Mouse (Mus musculus): ENCODE measurements around the gene Whrn. TPM values are rescaled to one million over a fixed set of nuclear protein-coding genes. Genes with fewer than 3 reads are reported as not detected.

The Whrn gene
- polyA plus RNA-seq, 1 experiment from 2014 or later, result 8.0 TPM

DNA sequence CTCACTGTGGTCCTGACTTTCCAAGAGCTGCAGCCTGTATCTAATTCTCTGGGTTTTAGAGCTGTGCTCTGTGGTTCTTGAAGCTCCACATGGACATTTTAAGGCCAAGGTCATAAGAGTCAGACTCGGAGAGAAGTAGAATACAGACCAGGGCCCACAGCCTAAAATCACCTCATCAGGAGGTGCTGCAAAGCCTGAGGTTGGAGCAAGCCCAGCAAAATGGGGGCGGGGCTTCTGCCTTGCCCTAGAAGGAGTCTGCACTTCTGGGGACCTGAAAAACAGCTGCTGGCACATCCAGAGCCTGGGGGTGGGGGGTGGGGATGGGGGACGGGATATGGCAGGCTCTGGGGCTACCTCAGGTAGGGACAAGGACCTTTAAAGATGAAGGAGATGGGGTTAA is 65.4 kb downstream of the Whrn start:
- H3K27ac ChIP-seq (ENCODE audit: low read depth, low read length), result no peak overlapping the region
- ATAC-seq (ENCODE audit: insufficient read depth, low FRiP score, low TSS enrichment) (no peak), DNase-seq (ENCODE audit: low spot score) (no peak)
- H3K27me3 ChIP-seq (ENCODE audit: control insufficient read depth, insufficient read depth, low read length), result no peaks in the 10 kb centered on the region
- no peak overlapping the region for H3K4me2 ChIP-seq (ENCODE audit: low read depth)
- no peak overlapping the region for H3K4me3 ChIP-seq (ENCODE audit: low read depth, low read length)
- H3K36me3 ChIP-seq (ENCODE audit: control insufficient read depth, insufficient read depth, low read length), result no peaks in the 10 kb centered on the region
- no peak overlapping the region for H3K9ac ChIP-seq (ENCODE audit: low read length)
- no peaks in the 10 kb centered on the region for H3K4me1 ChIP-seq (ENCODE audit: control insufficient read depth, insufficient read depth, low read length)
- no peaks in the 10 kb centered on the region for H3K9me3 ChIP-seq (ENCODE audit: control insufficient read depth, low read length)
- WGBS, result 56% methylated on average over 3 of the region's 3 CpGs

DNA sequence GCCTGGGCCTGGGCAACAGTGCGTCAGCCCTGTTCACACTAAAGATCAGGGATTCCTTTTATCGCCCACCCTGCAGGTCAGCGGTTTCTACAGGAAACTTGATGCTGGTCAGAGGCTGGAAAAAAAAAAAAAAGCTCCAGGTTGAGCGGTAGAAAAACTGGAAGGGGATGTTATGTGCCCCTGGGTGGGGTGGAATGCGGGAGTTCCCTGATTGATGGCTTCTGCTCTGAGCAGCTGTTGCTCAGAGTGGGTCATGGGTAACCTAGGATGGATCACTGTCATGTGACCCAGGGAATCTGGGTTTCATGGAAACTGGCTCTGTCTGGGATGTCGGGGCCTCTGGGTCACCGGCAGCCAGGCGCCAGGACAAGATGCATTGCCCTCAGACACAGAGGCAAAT is 69.5 kb downstream of the Whrn start:
- no peak for ATAC-seq (ENCODE audit: insufficient read depth, low FRiP score, low TSS enrichment)
- no peaks in the 10 kb centered on the region for H3K36me3 ChIP-seq (ENCODE audit: control insufficient read depth, insufficient read depth, low read length)
- no peak overlapping the region for H3K9ac ChIP-seq (ENCODE audit: low read length)
- no peaks in the 10 kb centered on the region for H3K9me3 ChIP-seq (ENCODE audit: control insufficient read depth, low read length)
- no peak overlapping the region for H3K4me2 ChIP-seq (ENCODE audit: low read depth)
- no peak overlapping the region for H3K27ac ChIP-seq (ENCODE audit: low read depth, low read length)
- no peaks in the 10 kb centered on the region for H3K4me1 ChIP-seq (ENCODE audit: control insufficient read depth, insufficient read depth, low read length)
- no peak overlapping the region for H3K4me3 ChIP-seq (ENCODE audit: low read depth, low read length)
- DNase-seq (ENCODE audit: low spot score), result no peak
- no peaks in the 10 kb centered on the region for H3K27me3 ChIP-seq (ENCODE audit: control insufficient read depth, insufficient read depth, low read length)
- WGBS, result 57% methylated on average over 8 of the region's 8 CpGs

DNA sequence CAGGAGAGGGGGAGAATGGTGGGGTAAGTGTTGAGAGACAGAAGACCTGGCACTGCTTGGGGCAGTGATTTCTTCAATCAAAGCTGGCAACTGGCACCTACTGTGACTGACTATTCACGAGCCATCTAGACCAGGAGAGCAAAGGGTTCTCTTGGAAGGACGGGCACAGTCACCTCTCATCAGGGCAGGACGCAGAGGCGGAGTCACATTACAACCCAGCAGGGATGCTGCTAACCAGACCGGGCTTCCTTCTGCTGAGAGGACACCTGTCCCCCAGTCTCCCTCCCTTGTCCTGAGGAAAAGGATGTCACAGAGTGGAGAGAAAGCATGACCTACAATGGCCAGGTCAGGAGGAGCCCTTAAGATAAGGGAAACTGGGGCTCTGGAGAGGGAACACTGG is 72.0 kb downstream of the Whrn start:
- H3K36me3 ChIP-seq (ENCODE audit: control insufficient read depth, insufficient read depth, low read length), result no peaks in the 10 kb centered on the region
- H3K27me3 ChIP-seq (ENCODE audit: control insufficient read depth, insufficient read depth, low read length), result no peaks in the 10 kb centered on the region
- ATAC-seq (ENCODE audit: insufficient read depth, low FRiP score, low TSS enrichment), result no peak
- no peak overlapping the region for H3K9ac ChIP-seq (ENCODE audit: low read length)
- no peak overlapping the region for H3K27ac ChIP-seq (ENCODE audit: low read depth, low read length)
- H3K9me3 ChIP-seq (ENCODE audit: control insufficient read depth, low read length), result no peaks in the 10 kb centered on the region
- no peak for DNase-seq (ENCODE audit: low spot score)
- no peak overlapping the region for H3K4me2 ChIP-seq (ENCODE audit: low read depth)
- WGBS, result 15% methylated on average over 5 of the region's 5 CpGs
- no peaks in the 10 kb centered on the region for H3K4me1 ChIP-seq (ENCODE audit: control insufficient read depth, insufficient read depth, low read length)
- H3K4me3 ChIP-seq (ENCODE audit: low read depth, low read length), result no peak overlapping the region

DNA sequence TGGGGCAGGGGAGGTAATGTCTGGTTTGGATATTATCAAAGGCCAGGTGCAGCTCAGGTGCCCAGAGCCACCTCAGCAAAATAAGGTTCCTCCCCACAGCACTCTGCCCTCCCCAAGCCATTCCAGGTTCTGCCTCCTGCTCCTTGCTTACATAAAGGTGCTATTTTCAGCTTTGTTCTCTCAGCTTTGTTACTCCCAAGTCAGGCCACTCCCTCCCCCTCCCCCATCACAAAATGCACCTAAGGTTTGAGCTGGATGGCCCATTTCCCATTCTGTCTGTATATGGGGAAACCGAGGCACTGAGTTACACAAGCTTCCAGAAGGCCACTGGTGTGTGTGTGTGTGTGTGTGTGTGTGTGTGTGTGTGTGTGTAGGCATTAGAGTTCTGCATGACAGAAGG is 72.6 kb downstream of the Whrn start:
- H3K9ac ChIP-seq (ENCODE audit: low read length), result no peak overlapping the region
- no peak overlapping the region for H3K27ac ChIP-seq (ENCODE audit: low read depth, low read length)
- no peaks in the 10 kb centered on the region for H3K27me3 ChIP-seq (ENCODE audit: control insufficient read depth, insufficient read depth, low read length)
- no peak overlapping the region for H3K4me3 ChIP-seq (ENCODE audit: low read depth, low read length)
- DNase-seq (ENCODE audit: low spot score) (no peak), ATAC-seq (ENCODE audit: insufficient read depth, low FRiP score, low TSS enrichment) (no peak)
- H3K4me2 ChIP-seq (ENCODE audit: low read depth), result no peak overlapping the region
- H3K4me1 ChIP-seq (ENCODE audit: control insufficient read depth, insufficient read depth, low read length), result no peaks in the 10 kb centered on the region
- WGBS, result 46% methylated on average over 1 of the region's 1 CpGs
- no peaks in the 10 kb centered on the region for H3K36me3 ChIP-seq (ENCODE audit: control insufficient read depth, insufficient read depth, low read length)
- H3K9me3 ChIP-seq (ENCODE audit: control insufficient read depth, low read length), result no peaks in the 10 kb centered on the region

DNA sequence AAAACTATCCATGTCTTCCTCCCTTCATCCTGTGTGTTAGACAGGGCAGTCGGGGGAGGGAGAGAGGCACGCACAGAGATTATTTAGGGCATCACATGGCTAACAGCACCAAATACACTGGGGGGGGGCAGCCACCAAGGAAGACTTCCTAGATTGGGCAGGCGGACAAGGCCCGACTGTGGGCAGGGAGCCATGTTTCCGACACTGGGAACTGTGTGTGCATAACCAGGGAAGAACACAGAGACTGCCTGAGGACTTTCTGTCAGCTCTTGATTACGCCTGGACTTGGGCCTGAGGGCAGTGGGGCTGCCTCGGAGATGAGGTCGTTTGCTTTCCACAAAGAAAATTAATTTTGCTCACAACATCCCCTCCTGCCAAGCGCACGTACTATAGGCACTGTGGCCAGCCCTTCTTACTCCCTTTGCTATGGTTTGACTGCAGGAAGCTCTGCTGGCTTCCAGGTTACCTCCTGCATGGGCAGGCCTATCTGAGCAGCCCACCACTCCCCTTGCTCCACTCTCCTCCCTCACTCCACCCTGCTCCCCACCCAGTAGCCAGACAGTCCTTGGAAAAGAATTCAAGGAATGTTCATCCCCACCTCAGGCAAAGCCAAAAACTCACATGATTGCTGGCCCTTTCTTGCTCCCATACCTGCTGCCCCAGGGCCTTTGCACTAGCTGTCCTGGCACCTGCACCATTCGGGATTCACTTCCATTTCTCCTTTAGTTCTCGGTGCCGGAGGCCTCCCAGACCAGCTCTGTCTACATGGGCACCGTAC is 75.5 kb downstream of the Whrn start:
- Histone ChIP-seq H3K27ac (ENCODE audit: low read depth, low read length) (no peak overlapping the region), H3K9me3 (ENCODE audit: control insufficient read depth, low read length) (no peaks in the 10 kb centered on the region), H3K4me1 (ENCODE audit: control insufficient read depth, insufficient read depth, low read length) (peaks cover 4% of the 10 kb centered on the region; the same call in 1 of the 2 replicates), H3K36me3 (ENCODE audit: control insufficient read depth, insufficient read depth, low read length) (no peaks in the 10 kb centered on the region), H3K9ac (ENCODE audit: low read length) (no peak overlapping the region), H3K27me3 (ENCODE audit: control insufficient read depth, insufficient read depth, low read length) (no peaks in the 10 kb centered on the region), H3K4me2 (ENCODE audit: low read depth) (no peak overlapping the region), H3K4me3 (ENCODE audit: low read depth, low read length) (no peak overlapping the region)
- DNase-seq (ENCODE audit: low spot score), result no peak
- no peak for ATAC-seq (ENCODE audit: insufficient read depth, low FRiP score, low TSS enrichment)
- WGBS, result 83% methylated on average over 14 of the region's 14 CpGs

DNA sequence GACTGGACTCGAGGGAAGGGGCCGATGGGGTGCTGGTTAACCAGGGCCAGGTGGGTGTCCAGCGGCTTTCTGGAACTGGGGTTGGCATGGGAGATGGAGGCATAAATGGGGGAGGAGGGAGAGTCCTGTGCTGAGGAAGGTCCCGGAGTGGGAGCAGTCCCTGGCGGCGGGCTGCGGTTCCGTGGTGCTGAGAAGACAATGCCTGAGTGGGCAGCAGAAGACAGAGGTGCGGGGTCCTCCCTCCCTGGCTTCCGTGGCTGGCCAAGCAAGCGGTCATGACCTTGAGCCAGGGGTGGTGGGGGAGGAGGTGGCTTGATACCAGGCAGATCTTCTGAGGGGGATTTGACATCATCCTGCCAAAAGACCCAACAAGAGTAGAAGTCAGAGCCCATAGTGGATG is 77.5 kb downstream of the Whrn start:
- H3K9ac ChIP-seq (ENCODE audit: low read length), result no peak overlapping the region
- no peaks in the 10 kb centered on the region for H3K9me3 ChIP-seq (ENCODE audit: control insufficient read depth, low read length)
- 79% methylated on average over 11 of the region's 11 CpGs for WGBS
- no peak for DNase-seq (ENCODE audit: low spot score)
- no peak overlapping the region for H3K27ac ChIP-seq (ENCODE audit: low read depth, low read length)
- H3K36me3 ChIP-seq (ENCODE audit: control insufficient read depth, insufficient read depth, low read length), result no peaks in the 10 kb centered on the region
- H3K4me2 ChIP-seq (ENCODE audit: low read depth), result no peak overlapping the region
- peaks cover 4% of the 10 kb centered on the region; the same call in 1 of the 2 replicates for H3K4me1 ChIP-seq (ENCODE audit: control insufficient read depth, insufficient read depth, low read length)
- no peak for ATAC-seq (ENCODE audit: insufficient read depth, low FRiP score, low TSS enrichment)
- no peak overlapping the region for H3K4me3 ChIP-seq (ENCODE audit: low read depth, low read length)
- H3K27me3 ChIP-seq (ENCODE audit: control insufficient read depth, insufficient read depth, low read length), result no peaks in the 10 kb centered on the region

DNA sequence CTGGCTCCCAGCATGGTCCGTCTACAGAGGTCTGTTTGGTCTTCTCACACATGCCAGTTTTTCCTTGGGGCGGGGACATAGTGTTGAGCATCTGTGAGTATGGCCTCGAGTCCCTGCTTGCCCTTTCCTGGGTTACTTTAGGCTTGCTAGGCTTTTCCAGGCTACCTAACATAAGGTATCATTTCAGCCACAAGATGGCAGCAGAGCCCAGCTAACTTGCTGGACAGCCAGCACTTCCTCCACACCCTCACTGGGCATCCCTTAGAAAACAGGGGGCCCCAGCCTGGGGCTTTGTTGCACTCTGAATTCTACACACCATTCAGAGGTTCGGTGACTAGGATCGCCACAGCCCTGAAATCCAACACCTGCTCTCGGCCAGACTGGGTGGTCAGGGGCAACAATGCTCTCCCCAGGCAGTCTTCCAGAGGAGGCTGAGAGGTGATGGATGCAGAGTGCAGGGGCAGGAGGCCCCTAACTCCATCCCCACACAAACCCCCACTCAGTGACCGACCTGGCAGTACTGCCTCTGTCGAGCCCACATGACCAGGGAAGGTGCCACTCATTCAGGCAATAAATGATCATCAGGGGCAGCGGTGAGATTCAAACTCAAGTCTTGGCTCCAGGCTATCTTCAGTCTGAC is 78.4 kb downstream of the Whrn start:
- H3K27ac ChIP-seq (ENCODE audit: low read depth, low read length), result 0 out of 2 replicates have a peak overlapping the region, but pooled peaks have one; percentile 8
- no peaks in the 10 kb centered on the region for H3K27me3 ChIP-seq (ENCODE audit: control insufficient read depth, insufficient read depth, low read length)
- no peaks in the 10 kb centered on the region for H3K9me3 ChIP-seq (ENCODE audit: control insufficient read depth, low read length)
- peak; percentile 84 for DNase-seq (ENCODE audit: low spot score)
- 23% methylated on average over 9 of the region's 9 CpGs for WGBS
- H3K36me3 ChIP-seq (ENCODE audit: control insufficient read depth, insufficient read depth, low read length), result no peaks in the 10 kb centered on the region
- peak; percentile 63 for ATAC-seq (ENCODE audit: insufficient read depth, low FRiP score, low TSS enrichment)
- no peak overlapping the region for H3K4me3 ChIP-seq (ENCODE audit: low read depth, low read length)
- peaks cover 4% of the 10 kb centered on the region; the same call in 1 of the 2 replicates for H3K4me1 ChIP-seq (ENCODE audit: control insufficient read depth, insufficient read depth, low read length)
- H3K4me2 ChIP-seq (ENCODE audit: low read depth), result no peak overlapping the region
- H3K9ac ChIP-seq (ENCODE audit: low read length), result no peak overlapping the region

DNA sequence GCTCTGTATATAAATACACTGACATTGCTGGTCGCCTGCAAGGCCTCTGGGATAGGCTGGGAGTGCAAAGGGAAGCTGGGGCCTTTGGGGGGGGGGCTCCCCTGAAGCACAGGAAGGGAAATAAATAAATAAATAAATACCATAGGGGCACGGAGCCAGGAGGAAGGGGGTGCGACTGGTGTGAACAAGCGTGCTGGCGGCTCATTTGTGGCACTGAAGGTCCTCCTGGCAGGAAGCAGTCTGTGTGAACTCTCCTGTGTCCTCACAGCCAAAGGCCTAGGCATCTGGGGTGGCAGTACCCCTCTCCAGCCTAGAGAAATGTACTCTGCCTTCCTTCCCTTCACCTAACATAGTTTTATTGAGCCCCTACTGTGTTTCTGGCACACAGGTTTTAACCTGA is 80.8 kb downstream of the Whrn start:
- 88% methylated on average over 5 of the region's 5 CpGs for WGBS
- no peak for DNase-seq (ENCODE audit: low spot score)

DNA sequence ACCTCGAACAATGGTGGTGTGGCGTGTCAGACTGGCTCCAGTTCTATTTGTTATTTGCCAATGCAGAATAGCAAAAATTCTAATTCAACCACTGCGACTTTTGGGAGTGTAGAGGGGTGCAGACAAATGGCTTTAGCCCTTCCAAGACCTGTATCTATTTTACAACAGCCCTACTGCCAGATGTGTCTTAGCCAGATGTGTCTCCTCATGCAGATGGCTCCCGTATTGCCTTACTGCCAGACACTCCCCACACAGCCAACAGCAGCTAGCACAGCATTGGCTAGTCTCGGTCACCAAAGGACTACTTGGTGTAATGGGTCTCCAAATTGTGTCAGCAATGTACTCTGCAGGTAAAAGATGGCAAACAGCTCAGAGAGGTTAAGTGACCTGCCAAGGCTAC is 84.6 kb downstream of the Whrn start:
- 58% methylated on average over 5 of the region's 5 CpGs for WGBS
- H3K4me2 ChIP-seq (ENCODE audit: low read depth), result no peak overlapping the region
- H3K27ac ChIP-seq (ENCODE audit: low read depth, low read length), result no peak overlapping the region
- peaks cover 2% of the 10 kb centered on the region; the same call in 1 of the 2 replicates for H3K27me3 ChIP-seq (ENCODE audit: control insufficient read depth, insufficient read depth, low read length)
- H3K4me1 ChIP-seq (ENCODE audit: control insufficient read depth, insufficient read depth, low read length), result peaks cover 8% of the 10 kb centered on the region
- DNase-seq (ENCODE audit: low spot score), result no peak
- no peaks in the 10 kb centered on the region for H3K9me3 ChIP-seq (ENCODE audit: control insufficient read depth, low read length)
- no peak overlapping the region for H3K9ac ChIP-seq (ENCODE audit: low read length)
- H3K36me3 ChIP-seq (ENCODE audit: control insufficient read depth, insufficient read depth, low read length), result no peaks in the 10 kb centered on the region
- H3K4me3 ChIP-seq (ENCODE audit: low read depth, low read length), result no peak overlapping the region
- ATAC-seq (ENCODE audit: insufficient read depth, low FRiP score, low TSS enrichment), result no peak

More for the DNA sequence above, 80.8 kb downstream of the Whrn start:
- no peak for ATAC-seq (ENCODE audit: insufficient read depth, low FRiP score, low TSS enrichment)
- H3K4me1 ChIP-seq (ENCODE audit: control insufficient read depth, insufficient read depth, low read length), result peaks cover 4% of the 10 kb centered on the region; the same call in 1 of the 2 replicates
- H3K27me3 ChIP-seq (ENCODE audit: control insufficient read depth, insufficient read depth, low read length), result no peaks in the 10 kb centered on the region
- H3K27ac ChIP-seq (ENCODE audit: low read depth, low read length), result no peak overlapping the region
- H3K36me3 ChIP-seq (ENCODE audit: control insufficient read depth, insufficient read depth, low read length), result no peaks in the 10 kb centered on the region
- no peak overlapping the region for H3K4me3 ChIP-seq (ENCODE audit: low read depth, low read length)
- no peak overlapping the region for H3K9ac ChIP-seq (ENCODE audit: low read length)
- H3K4me2 ChIP-seq (ENCODE audit: low read depth), result no peak overlapping the region
- H3K9me3 ChIP-seq (ENCODE audit: control insufficient read depth, low read length), result no peaks in the 10 kb centered on the region
